Mouse (Mus musculus) T-helper 17 cell (primary cell): ENCODE results near the gene Btbd19.

Experiments
- in situ Hi-C, 2 experiments: fragments of 300-600 bp; cut with MboI, MseI; formaldehyde crosslinking; loops; 1 replicate in 1 of 2; 2 replicates in 1 of 2; pipeline ENCODE4 v1.15.1; 2025; ENCODE audit warnings: high pct_unique_total_duplicates in 2 of 2

Gene Btbd19

DNA sequence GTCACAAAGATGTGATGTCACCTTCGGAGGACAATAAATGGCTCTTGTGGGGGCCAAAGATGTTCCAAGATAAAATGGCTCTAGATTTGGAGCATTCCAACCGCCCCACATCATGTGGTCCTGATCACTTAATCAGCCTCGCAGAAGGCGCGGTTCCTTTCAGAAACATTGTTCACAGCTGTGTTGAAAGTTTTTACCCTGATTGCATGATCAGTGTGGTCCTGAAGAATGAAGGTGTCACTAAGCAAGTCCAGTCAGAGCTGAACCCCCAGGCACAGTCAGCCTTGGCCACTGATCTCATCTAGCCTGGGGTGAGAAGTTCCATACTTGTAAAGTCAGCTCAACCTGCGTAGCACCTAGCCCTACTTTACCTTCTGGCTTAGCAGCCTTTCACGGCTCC, 7.6 kb downstream of the Btbd19 start:
- in situ Hi-C loops = no loop called here

DNA sequence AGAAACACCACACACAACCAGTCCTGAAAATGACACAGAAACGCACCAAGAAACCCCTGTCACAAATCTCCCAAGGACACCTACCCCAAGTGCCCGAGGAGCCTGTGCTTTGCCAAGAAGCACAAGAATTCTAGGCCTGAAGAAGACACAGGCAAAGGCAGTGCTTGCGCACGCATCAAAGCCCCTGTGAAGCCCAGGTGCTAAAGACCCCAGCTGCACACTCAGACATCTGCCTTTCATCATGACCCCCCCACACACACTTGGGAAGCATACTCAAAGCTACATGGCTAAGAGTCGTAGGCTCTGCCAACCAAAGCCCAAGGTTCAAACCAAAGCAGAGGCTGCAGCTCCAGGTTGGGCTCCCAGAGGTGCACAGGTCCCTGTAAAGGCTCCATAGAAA, 9.9 kb downstream of the Btbd19 start:
- in situ Hi-C loops = no loop called here

DNA sequence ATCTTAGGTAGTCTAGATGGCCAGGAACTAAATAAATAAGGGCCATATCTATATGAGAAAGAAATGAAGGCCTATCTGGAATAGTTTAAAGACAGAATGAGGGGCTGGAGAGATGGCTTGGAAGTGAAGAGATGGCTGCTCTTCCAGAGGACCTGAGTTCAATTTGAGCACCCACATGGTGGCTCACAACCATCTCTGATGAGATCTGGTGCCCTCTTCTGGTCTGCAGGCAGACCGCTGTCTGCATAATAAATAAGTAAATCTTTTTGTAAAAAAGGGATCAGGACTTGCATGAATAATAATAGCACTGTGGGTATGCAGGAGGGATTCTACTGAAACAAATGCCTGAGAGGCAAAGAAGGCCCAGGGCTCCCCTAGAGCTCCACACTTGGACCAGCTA, 12.3 kb downstream of the Btbd19 start:
- in situ Hi-C loops = no loop called here

DNA sequence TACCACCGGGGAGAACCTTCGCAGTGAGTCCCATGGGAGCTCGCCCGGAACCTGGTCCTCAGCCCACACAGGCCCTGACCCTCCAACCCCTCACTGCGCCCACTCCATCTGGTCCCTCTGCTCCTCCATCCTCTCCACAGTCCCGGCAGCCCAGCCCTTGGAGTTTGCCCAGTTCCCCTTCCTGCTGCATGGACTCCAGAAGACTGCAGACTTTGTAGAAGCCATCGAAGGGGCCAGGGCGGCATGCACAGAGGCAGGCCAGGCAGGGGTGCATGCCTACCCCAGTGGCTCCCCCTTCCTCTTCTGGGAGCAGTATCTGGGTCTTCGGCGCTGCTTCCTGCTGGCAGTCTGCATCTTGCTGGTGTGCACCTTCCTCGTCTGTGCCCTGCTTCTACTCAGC, 14.5 kb downstream of the Btbd19 start:
- in situ Hi-C loops = no loop called here

DNA sequence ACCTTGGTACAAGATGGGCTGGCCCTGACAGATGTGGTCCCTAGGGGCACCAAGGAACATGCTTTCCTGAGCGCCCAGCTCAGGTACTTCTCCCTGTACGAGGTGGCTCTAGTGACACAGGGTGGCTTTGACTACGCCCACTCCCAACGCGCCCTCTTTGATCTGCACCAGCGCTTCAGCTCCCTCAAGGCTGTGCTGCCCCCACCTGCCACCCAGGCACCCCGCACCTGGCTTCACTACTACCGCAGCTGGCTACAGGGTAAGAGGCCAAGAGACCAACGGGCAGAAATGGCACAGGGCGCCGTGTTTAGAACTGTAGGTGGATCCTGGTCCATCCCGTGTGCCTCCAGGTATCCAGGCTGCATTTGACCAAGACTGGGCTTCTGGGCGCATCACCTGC, 15.3 kb downstream of the Btbd19 start:
- in situ Hi-C loops = no loop called here

DNA sequence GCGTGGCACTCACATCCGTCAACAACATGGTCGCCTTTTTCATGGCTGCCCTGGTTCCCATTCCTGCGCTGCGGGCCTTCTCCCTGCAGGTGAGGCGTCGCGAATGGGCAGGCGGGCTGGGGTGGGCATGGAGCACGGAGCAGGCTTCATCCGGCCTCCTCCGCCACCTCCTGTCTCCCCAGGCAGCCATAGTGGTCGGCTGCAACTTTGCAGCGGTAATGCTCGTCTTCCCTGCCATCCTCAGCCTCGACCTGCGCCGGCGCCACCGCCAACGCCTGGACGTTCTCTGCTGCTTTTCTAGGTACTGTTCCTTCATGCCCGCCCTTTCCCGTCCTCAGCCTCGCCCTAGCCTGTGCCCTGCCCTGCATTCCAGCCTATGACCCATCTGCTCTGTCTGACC, 16.2 kb downstream of the Btbd19 start:
- in situ Hi-C loops = loop anchor here in 1 of 2 experiments (10.0 kb wide), 1 partner anchor 265 kb away; no protein-coding TSS in a partner anchor

DNA sequence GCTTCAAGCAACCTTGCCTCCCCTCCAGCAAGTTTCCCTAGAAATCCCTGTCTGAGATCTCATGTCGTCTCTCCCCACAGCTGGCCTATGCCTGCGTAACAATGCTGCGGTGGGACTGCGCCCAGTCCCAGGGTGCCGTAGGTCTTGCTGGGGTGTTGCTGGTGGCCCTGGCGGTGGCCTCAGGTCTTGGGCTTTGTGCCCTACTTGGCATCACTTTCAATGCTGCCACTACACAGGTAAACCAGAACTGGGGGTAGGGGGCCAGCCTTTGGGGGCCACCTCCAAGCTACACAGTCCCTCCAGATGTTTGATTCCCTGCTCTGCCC, 17.0 kb downstream of the Btbd19 start:
- in situ Hi-C loops = loop anchor here in 1 of 2 experiments (10.0 kb wide), 1 partner anchor 264 kb away; no protein-coding TSS in a partner anchor

DNA sequence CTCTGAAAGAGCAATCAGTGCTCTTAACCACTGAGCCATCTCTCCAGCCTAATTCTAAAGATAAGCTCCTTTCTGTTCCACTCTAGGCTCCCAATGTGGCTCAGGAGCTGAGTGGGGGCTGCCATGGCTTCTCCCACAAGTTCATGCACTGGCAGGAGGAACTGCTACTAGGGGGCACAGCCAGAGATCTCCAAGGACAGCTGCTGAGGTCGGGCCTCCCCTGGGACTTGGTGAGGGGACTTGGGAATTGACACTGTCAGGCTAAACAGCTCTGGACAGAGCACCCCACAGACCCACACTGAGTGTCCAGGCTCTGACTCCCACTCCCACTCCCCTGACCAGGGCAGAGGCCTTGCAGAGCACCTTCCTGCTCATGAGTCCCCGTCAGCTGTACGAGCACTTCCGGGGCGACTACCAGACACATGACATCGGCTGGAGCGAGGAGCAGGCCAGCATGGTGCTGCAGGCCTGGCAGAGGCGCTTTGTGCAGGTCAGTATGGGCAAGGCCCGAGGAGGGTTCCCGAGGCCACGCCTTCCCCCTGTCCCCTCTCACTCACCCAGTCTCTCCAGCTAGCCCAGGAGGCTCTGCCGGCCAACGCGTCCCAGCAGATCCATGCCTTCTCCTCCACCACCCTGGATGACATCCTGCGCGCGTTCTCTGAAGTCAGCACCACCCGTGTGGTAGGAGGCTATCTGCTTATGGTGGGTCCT, 17.6 kb downstream of the Btbd19 start:
- in situ Hi-C loops = loop anchor here in 1 of 2 experiments (10.0 kb wide), 1 partner anchor 263 kb away; no protein-coding TSS in a partner anchor

DNA sequence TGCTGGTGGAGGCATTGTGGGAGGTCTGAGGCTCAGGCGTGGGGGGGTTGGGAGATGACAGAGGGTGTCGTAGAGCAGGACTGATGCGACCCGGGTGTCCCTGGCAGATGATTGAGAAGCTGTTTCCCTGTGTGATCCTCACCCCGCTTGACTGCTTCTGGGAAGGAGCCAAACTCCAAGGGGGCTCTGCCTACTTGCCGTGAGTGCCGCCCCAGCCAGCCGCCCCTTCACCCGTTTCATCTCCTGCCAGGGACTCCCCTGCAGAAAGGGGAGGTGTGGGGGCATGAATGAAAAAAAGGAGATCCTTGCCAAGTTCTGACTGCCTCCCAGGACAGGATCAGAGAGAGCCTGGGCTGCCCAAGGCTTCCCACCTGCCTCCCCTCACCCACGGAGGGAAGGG, 20.4 kb downstream of the Btbd19 start:
- in situ Hi-C loops = loop anchor here in 1 of 2 experiments (10.0 kb wide), 1 partner anchor 260 kb away; no protein-coding TSS in a partner anchor

DNA sequence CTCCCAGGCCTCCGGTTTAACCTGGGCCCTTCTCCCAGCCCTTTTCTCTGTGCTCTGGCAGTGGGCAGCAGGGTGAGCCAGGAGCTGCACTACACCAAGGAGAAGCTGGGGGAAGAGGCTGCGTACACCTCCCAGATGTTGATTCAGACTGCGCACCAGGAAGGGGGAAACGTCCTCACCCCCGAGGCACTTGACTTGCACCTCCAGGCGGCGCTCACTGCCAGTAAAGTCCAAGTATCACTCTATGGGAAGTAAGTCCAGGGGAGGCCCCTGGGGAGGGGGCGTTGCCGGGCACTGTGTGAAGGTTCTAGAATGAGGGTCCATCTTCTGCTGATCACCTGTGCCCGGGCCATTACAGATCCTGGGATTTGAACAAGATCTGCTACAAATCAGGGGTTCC, 20.9 kb downstream of the Btbd19 start:
- in situ Hi-C loops = loop anchor here in 1 of 2 experiments (10.0 kb wide), 1 partner anchor 260 kb away; no protein-coding TSS in a partner anchor

DNA sequence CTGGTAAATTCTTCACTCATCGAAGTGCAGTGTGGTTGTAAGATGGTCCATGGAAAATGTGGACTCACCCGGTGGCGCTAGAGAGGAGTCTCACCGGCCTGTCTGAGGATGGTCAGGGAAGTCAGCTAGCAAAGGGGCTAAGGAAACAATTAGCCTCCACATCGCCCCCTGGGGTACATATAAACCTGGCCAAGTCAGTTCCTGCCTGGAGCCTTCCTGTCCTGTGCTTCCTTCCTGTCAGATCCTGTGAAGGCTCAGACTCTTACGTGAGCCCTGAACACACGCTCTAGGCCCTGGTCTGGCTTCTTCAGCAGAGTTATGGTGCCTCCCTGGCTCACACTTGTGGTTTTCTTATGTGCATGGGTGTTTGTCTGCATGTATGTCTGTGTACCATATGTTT, 24.3 kb downstream of the Btbd19 start:
- in situ Hi-C loops = loop anchor here in 1 of 2 experiments (10.0 kb wide), 1 partner anchor 256 kb away; no protein-coding TSS in a partner anchor

DNA sequence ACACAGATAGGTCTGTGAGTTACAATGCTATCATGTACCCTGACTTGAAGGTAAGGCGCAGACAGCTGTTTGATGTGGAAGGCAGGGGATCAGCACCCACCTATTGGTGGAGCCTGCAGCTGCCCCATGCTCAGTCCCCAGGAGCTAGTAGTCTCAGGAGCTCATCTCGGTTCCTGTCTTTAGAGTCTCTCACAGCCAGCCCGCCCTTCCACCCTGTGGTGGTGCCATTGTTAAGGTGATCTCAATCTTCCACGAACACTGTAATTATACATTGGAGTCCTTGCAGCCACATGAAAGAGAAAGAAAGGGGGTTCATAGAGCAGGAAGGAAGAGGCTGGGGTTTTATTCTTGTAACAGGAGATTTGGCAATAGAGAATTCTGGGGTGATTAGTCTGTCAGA, 25.5 kb downstream of the Btbd19 start:
- in situ Hi-C loops = loop anchor here in 1 of 2 experiments (10.0 kb wide), 1 partner anchor 255 kb away; no protein-coding TSS in a partner anchor

DNA sequence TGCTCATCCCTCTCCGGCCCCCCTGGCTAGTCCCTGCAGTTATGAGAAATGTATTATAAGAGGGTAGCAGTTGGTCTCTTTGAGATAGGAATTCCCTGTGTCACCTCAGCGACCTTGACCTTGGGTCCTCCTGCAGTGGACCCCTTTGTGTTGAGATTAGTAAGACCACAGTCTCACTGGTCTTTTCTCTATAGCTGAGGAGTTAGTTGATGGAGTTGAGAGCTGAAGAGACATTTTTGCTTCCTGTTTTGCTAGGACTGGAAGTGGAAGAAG, 26.8 kb downstream of the Btbd19 start:
- in situ Hi-C loops = loop anchor here in 1 of 2 experiments (5.0 kb wide), 1 partner anchor 81 kb away; the partner anchor contains the start of gene Eif2b3

DNA sequence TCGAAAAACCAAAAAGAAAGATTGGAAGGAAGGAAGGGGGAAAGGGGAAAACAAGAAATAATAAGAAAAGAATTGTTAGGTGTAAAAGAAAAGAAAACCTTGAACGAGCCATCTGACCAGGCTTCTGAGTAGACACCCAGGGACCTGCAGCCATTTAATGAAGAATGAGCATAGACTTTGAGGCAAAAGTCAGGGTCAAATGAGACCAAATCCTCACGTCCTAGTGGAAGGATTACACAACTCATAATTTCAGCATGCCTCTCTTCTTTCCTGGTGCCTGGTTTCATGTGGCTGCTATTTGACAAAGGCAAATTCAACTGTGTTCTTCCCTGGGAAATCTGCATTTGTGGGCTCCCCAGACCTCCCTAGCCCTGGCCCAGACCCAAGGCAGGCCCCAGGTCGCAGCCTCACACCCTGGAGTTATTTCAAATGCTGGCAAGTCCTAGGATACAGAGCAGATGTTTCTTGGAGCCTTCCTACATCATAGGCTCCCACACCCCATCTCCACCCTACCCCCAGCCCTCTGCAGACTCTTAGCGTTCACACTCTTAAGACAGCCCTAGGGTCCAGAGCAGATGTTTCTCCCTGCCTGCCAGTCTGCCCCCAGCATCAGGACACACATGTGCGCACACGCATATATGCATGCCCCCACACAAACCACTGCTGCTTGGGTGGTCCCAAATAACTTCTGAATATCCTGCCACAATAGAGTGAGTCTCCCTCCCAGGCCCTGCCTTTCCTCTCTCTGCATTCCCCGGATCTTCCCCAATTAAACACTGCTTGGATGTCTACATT, 27.4 kb downstream of the Btbd19 start:
- in situ Hi-C loops = loop anchor here in 1 of 2 experiments (5.0 kb wide), 1 partner anchor 81 kb away; the partner anchor contains the start of gene Eif2b3

DNA sequence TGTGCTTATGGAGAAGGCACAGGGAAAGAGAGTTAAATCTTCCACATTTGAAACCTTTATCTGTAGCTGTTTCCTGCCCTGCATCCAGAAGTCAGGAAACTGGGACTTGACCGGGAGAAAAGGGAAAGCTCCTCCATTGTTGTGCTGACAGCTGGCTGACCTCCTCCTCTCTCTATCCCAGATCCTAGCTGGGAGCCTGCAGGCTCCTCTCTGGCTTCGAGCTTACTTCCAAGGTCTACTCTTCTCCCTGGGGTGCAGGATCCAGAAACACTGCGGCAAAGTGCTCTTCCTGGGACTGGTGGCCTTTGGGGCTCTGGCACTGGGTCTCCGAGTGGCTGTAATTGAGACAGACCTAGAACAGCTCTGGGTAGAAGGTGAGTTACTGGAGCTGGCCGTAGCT, 28.9 kb downstream of the Btbd19 start:
- in situ Hi-C loops = loop anchor here in 1 of 2 experiments (5.0 kb wide), 1 partner anchor 79 kb away; the partner anchor contains the start of gene Eif2b3

DNA sequence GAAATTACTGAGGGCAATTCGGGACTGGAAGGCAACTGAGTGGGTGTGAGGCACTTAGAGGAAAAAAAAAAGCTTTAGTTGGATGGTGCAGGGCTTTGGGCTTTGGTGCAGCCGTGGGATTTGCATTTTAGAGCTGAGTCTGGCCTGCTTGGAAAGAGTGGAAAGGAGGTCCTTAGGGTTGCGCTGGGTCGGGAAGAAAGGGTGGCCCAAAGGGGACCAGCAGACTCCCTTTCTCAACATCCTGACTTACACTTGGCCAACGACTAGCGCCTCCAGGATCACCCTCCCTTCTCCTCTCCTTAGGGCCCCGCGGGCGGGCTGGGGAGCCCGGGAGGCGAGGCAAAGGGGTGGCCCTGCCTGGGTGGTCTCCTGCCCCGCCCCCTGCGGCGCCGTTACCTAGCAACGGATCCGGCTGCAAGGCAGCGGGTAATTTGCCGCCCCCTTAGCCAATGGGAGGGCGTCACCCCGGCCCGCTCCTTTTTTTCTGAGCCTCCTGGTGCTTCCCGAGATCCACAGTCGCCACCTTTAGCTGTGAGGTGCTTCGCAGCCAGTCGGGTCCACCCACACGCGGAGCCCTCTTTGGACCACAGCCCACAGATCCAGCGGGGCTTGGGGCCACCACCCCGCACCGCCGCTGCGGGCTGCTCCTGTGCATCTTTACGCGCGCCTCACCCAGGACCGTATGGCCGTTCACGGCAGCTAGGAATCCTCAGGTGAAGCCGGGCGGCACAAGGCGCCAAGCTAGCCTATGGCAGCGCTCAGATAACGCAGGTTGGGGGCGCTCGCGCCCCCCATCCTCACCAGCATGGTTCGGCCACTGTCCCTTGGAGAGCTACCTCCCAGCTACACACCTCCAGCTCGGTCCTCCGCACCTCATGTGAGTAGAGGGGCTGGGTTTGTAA, 29.7 kb downstream of the Btbd19 start, which contains the start of gene Ptch2:
Gene Ptch2, plus strand, starts transcription at position 525 of the 902 bp plus-strand sequence.
- in situ Hi-C loops = loop anchor here in 1 of 2 experiments (5.0 kb wide), 1 partner anchor 79 kb away; the partner anchor contains the start of gene Eif2b3

DNA sequence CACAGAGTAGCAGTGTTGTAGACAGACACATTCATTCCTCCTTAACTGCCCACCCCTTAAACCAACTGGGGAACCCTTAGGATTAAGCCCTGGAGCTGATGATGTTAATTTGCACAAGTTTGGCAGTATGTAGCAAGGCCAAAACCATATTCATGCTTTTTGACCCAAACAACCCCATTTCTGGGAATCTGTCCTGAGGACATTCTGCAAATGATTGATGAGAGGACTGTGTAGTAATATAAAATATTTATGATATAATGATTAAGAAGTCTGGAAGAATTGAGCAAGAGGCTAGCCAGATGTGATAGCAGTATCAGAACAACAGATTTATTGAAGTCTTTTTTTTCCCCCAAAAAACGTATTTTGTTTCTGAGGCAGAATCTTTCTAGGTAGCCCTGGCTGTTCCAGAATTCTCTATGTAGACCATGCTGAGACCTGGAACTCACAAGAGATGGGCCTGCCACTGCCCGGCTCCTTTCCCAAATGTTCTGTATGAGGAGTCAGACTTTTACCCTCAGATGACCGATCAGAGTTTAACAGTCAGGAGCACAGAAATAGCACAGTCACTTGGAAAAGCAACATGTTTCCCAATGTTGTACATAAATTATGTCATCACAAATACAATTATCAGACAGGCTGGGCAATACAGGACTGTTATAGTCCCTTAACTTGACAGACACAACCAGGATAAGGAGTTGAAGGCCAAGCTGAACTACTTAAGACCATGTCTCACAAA, 30.7 kb downstream of the Btbd19 start:
- in situ Hi-C loops = loop anchor here in 1 of 2 experiments (5.0 kb wide), 1 partner anchor 77 kb away; the partner anchor contains the start of gene Eif2b3

DNA sequence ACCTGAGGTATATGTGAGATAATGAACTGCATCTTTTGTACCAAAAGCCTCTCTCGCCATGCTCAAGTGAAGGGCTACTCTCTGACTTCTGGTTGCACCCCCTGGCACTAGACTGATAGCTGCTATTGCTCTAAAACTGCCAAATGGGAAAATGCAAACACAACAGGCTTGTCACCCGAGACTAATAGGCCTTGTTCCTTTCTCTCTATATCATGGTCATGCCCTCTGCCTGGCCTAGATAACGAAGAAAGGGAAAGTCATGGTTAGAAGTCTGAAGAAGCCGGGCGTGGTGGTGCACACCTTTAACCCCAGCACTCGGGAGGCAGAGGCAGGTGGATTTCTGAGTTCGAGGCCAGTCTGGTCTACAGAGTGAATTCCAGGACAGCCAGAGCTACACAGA, 34.9 kb downstream of the Btbd19 start:
- in situ Hi-C loops = no loop called here

DNA sequence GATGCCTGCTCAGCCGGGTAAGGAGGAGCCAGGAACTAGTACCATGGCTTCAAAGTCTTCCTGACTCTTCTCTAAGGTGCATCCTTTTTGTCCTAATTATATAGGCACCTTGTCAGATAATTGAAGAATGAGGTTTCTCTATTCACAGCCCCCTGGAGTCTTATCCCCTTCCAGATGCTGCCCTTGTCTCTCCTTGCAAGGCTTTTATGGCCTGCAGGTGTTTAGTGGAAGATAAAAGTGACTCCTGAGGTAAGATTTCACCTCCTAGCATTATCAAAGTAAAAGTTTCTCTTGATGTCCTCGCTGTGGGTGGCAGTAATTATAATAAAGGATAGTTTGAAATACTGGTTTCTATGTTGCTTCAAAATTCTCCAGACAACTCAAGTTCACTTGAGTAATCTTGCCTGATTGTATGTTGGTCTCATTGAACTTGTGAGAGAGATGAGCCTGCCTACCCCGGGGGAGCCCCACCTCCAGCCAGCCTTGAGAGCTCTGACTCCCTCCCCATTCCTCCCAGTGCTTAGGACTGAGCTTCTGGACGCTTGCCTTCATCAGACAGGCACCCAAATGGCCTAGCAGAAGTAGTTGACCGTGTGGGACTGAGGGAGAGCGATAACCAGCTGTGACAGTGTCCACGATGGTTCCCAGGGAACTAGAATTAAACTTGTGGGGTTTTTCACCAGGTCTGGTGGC, 37.4 kb downstream of the Btbd19 start:
- in situ Hi-C loops = no loop called here

DNA sequence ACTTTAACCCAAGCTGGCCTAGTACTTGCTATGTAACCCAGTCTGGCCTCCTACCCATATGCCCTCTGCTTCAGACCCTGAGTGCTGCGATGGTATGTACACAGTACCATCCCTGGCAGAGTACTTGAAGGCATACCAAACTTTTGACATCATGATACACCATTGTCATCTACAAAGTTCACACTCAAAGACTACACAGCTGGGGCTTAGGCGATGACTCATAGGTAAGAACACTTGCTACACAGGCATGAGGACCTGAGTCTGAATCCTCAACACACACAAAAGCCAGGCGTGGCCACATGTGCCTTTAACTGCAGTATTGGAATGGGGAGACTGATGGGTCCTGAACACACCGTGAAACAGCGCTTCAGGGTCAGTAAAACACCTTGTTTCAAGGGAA, 54.3 kb downstream of the Btbd19 start:
- in situ Hi-C loops = no loop called here
